Mouse (Mus musculus): ENCODE data around the gene Atp2b2. TPM values are rescaled to one million over a fixed set of nuclear protein-coding genes. Genes with fewer than 3 reads are reported as not detected.

The Atp2b2 gene
- polyA plus RNA-seq, 1 experiment from 2014 or later: 0.06 TPM

DNA sequence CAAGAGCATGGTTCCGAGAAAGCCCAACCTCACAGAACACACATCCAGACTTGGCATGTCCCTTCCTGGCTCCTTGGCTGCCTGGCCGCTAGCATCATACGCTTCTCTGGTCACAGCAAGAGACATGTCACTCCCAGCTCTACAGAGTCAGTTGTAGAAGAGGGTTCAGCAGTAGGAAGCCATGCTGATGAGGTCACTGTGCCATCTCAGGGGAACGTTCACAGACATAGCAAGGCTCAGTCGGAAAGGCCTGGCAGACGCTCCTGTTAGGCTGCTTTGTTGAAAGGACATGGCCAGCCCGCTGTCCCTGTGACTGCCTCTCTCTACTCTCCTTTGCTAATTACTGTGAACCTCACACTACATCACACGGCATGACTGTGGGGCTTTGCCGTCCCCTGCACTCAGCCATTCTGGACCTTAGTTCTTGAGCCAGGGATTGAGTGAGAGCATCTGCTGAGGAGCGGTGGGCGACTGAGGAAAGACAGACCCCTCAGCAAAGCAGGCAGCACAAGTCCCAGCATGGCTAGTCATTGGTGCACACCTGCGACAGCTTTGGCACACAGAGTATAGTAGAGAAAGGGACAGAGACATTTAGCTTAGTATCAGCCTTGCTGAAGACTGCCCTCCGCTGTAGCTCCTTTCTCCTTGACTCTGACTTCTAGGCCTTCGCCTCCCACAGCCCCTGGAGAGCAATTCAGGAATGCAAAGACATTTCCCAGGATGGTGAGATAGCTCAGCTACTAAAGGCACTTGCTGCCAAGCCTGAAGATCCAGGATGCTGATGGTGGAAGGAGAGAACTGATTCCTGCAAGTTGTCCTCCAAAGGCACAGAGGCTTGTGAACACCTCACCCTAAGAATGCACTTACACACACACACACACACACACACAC is 108.9 kb downstream of the Atp2b2 start:
- H3K27ac ChIP-seq: no peak overlapping the region
- H3K9me3 ChIP-seq: no peaks in the 10 kb centered on the region
- 64% methylated on average over 14 of the region's 14 CpGs for WGBS
- no peak for DNase-seq (ENCODE audit: low spot score)
- no peaks in the 10 kb centered on the region for H3K36me3 ChIP-seq
- H3K4me1 ChIP-seq: no peaks in the 10 kb centered on the region
- H3K4me3 ChIP-seq: no peak overlapping the region
- H3K27me3 ChIP-seq (ENCODE audit: insufficient read depth, poor library complexity, severe bottlenecking): peaks cover 11% of the 10 kb centered on the region; the same call in 1 of the 2 replicates

DNA sequence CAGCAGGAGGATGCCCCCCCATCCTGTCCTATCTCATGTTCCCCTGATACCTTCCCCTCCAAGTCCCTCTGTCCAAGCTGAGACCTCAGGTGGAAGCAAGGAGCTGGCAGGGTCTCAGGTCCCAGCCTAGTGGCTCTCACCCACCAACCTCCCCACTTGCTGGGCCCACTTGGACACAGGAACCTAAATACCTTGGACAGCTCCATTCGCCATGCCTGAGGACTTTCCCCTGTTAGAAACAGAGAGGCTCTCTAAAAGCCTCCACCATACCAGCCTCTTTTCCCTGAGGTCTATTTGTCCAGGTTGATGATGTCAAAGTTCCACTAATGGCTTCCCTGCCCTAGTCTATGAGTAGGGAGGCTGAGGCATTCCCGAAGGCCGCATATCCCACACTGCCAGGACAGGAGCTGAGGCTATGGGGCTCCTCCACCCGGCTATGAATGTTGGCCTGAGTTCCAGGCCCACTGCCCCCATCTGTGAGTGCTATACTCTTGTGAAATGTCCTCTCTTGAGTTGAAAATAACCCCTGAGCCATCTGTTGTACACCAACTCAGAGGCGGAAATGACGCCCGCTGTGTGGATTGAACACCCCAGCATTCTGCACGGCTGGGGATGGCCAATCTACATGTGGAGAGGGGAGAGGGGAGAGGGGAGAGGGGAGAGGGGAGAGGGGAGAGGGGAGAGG is 113.1 kb downstream of the Atp2b2 start:
- DNase-seq (ENCODE audit: low spot score): no peak
- H3K4me3 ChIP-seq: no peak overlapping the region
- no peaks in the 10 kb centered on the region for H3K36me3 ChIP-seq
- H3K9me3 ChIP-seq: no peaks in the 10 kb centered on the region
- H3K27me3 ChIP-seq (ENCODE audit: insufficient read depth, poor library complexity, severe bottlenecking): peaks cover 1% of the 10 kb centered on the region; the same call in 1 of the 2 replicates
- H3K4me1 ChIP-seq: no peaks in the 10 kb centered on the region
- WGBS: 84% methylated on average over 7 of the region's 8 CpGs
- H3K27ac ChIP-seq: no peak overlapping the region

DNA sequence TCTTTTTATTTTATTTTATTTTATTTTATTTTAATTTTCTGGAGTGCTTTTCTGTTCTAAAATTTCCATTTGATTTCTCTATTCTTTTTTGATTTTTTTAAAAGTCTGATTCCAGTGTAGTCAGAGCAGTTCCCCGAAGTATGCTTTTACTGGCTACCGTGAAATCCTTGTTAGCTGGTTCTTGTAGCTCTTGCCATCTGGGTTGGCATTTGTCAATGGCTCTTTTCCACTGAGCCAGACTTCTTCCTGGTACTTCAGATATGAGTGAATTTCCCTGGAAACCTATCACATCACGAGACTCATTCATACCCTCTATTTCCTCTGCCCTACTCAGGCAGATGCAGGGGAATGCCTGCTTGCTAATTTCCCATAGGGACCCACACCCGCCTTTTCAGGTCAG is 119.2 kb downstream of the Atp2b2 start:
- no peak for DNase-seq (ENCODE audit: low spot score)
- 76% methylated on average over 4 of the region's 4 CpGs for WGBS
- no peak overlapping the region for H3K4me3 ChIP-seq

DNA sequence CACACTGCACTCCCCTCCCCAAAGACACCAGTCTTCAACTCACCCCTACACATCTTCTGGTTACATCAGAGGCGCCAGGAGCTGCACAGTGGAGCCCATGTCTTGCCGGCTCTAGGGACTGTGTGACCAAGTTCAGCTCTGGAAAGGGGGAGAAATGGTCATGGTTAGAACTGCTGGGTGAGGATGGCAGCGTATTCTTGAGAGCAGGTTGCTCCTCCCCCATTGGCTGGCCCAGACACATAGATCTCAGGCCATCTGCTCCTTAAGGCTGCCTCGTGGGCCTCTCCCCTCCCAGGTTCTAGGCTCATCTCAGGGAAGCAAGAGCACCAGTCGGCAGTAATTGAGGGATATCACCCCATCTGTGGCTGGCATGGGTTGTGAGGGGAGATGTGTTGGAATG is 121.9 kb downstream of the Atp2b2 start:
- Histone ChIP-seq H3K4me3 (no peak overlapping the region), H3K27ac (no peak overlapping the region), H3K36me3 (no peaks in the 10 kb centered on the region), H3K4me1 (no peaks in the 10 kb centered on the region), H3K27me3 (ENCODE audit: insufficient read depth, poor library complexity, severe bottlenecking) (peaks cover 7% of the 10 kb centered on the region; the same call in 1 of the 2 replicates), H3K9me3 (no peaks in the 10 kb centered on the region)
- WGBS: 72% methylated on average over 5 of the region's 5 CpGs
- DNase-seq (ENCODE audit: low spot score): no peak

More for the DNA sequence above, 119.2 kb downstream of the Atp2b2 start:
- Histone ChIP-seq H3K9me3 (no peaks in the 10 kb centered on the region), H3K27me3 (ENCODE audit: insufficient read depth, poor library complexity, severe bottlenecking) (peaks cover 7% of the 10 kb centered on the region; the same call in 1 of the 2 replicates), H3K36me3 (no peaks in the 10 kb centered on the region), H3K4me1 (no peaks in the 10 kb centered on the region), H3K27ac (no peak overlapping the region)

DNA sequence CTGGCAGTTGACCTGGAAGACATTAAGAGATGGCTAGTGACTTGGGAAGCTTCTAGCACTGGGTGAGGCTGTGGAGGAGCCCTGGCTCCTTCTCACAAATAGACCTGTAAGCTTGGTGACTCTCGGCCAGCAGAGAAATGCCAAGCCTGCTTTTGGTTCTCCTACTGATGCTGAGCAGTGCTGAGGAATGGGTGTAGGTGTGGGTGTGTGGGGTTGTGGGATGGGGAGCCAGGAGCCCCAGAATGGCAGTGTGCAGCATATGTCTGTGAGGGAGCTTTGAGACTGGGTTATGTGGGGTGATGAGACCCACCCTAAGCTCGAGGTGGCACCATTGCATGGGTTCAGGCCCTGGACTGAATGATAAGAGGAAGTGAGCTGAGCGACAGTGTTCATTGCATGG is 129.7 kb downstream of the Atp2b2 start:
- Histone ChIP-seq H3K27me3 (ENCODE audit: insufficient read depth, poor library complexity, severe bottlenecking) (peaks cover 38% of the 10 kb centered on the region), H3K9me3 (no peaks in the 10 kb centered on the region), H3K4me3 (no peak overlapping the region), H3K27ac (no peak overlapping the region), H3K4me1 (no peaks in the 10 kb centered on the region), H3K36me3 (no peaks in the 10 kb centered on the region)
- whole genome bisulfite sequencing: 68% methylated on average over 3 of the region's 3 CpGs
- DNase-seq (ENCODE audit: low spot score): no peak

DNA sequence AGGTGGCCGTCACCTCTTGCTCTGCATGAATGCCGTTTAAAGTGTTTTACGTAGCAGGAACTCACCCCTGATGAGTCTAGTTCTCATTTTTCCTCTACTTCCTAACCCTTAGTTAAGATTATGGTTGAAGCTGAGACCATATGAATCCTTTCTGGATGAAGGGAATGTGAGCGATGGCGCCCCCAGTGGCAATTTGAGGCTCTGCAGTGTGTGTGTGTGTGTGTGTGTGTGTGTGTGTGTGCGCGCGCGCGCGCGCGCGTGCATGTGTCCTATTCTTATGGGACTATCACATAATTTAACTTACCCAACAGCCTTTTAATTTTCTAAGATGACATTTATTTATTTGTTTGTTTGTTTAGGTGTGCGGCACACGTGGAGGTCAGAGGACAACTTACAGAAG is 131.3 kb downstream of the Atp2b2 start:
- no peak for DNase-seq (ENCODE audit: low spot score)
- no peaks in the 10 kb centered on the region for H3K9me3 ChIP-seq
- H3K27ac ChIP-seq: no peak overlapping the region
- no peak overlapping the region for H3K4me3 ChIP-seq
- no peaks in the 10 kb centered on the region for H3K36me3 ChIP-seq
- no peaks in the 10 kb centered on the region for H3K4me1 ChIP-seq
- H3K27me3 ChIP-seq (ENCODE audit: insufficient read depth, poor library complexity, severe bottlenecking): peaks cover 44% of the 10 kb centered on the region
- WGBS: 74% methylated on average over 16 of the region's 16 CpGs

DNA sequence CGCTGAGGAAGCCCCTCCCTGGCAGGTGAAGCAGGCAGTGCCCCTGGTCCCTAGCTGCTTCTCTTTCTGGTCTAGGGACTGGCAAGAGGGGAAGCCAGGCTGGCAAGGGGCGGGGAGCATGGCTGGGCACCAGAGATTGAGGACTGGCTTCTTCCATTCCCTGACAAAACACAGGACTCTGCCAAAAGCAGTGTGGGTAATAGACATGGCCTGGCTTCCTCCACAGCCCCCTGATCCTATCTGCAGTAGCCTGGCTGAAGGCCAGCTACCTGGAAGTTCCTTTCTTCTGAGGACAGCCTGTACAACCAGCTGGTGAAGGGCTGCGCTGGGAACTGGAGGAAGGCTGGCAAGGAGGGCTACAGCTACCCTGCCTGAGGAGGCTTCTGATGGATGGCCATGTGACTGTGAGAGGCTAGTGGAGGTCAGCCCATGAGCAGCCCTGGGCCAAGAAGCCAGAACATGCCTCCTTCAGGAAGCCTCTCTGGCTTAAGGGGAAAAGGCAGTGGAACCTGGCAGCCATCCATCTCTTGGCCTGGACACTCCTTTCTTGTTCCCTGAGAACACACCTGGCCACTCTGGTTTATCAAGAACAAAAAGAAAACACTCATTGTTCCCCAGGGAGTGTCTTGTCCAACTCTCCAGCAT is 131.9 kb downstream of the Atp2b2 start:
- 84% methylated on average over 3 of the region's 3 CpGs for WGBS
- no peak for DNase-seq (ENCODE audit: low spot score)
- Histone ChIP-seq H3K4me1 (no peaks in the 10 kb centered on the region), H3K36me3 (no peaks in the 10 kb centered on the region), H3K4me3 (no peak overlapping the region), H3K9me3 (no peaks in the 10 kb centered on the region), H3K27ac (no peak overlapping the region), H3K27me3 (ENCODE audit: insufficient read depth, poor library complexity, severe bottlenecking) (peaks cover 44% of the 10 kb centered on the region)

DNA sequence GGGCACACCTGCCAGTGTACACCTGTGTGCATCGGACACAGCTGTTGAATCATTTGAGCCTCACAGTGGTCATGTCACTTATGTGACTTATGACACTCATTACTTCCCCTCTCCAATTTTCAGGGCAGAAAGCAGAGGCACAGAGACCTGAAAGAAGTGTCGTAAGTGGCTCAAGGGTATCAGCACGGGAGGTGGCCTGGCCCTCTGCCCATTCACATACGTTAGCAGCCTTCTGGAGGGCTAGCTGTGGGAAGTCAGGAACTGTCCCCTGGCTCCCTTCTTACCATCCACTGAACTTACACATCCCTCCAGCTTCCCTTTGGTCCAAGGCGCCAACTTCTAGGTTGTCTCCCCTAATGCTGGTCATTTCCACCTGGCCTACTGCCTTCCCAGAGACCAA is 132.6 kb downstream of the Atp2b2 start:
- Histone ChIP-seq H3K9me3 (no peaks in the 10 kb centered on the region), H3K4me1 (no peaks in the 10 kb centered on the region), H3K4me3 (no peak overlapping the region), H3K27ac (no peak overlapping the region), H3K36me3 (no peaks in the 10 kb centered on the region), H3K27me3 (ENCODE audit: insufficient read depth, poor library complexity, severe bottlenecking) (peaks cover 46% of the 10 kb centered on the region)
- WGBS: 73% methylated on average over 5 of the region's 5 CpGs
- no peak for DNase-seq (ENCODE audit: low spot score)

DNA sequence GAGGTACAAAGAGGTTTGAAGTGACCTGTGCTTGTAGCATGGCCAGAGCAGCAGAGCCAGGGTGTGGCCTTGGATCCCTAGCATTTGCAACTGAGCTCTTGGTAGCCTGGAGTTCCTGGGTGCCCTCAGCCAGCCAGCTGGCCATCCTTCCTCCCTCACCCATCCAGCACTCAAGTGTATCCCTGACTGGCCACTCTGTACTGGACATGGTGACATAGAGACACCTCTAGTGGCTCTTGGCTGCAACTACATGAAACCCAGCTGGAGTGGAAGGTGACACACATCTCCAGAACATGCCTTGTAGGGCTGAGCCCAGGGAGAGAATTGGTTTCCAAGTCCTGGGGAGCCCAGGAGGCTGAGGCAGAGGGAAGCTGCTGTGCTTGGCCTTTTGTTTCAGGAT is 134.3 kb downstream of the Atp2b2 start:
- Histone ChIP-seq H3K27me3 (ENCODE audit: insufficient read depth, poor library complexity, severe bottlenecking) (peaks cover 40% of the 10 kb centered on the region), H3K9me3 (no peaks in the 10 kb centered on the region), H3K4me3 (no peak overlapping the region), H3K27ac (no peak overlapping the region), H3K4me1 (no peaks in the 10 kb centered on the region), H3K36me3 (no peaks in the 10 kb centered on the region)
- no peak for DNase-seq (ENCODE audit: low spot score)

DNA sequence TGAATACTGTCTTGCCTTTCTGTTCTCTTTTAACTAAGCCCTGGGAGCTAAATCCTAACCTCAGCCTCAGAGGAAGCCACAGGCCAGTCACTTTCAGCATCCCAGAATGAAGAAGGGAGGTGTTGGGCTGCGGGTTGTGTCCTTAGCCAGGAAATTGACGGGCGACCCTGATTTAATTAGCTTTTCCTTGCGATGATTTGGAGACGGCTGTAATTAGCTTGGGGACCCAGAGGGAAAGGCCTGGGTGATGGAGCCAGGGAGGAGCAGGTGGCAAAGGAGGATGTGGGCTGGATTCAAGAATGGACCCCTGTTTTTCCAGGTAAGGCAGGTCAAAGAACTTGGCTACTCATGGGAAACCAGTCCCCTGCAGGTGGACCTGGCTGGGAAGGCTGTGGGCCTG is 138.0 kb downstream of the Atp2b2 start:
- Histone ChIP-seq H3K9me3 (no peaks in the 10 kb centered on the region), H3K27me3 (ENCODE audit: insufficient read depth, poor library complexity, severe bottlenecking) (peaks cover 24% of the 10 kb centered on the region; the same call in 1 of the 2 replicates), H3K36me3 (no peaks in the 10 kb centered on the region), H3K4me3 (no peak overlapping the region), H3K27ac (no peak overlapping the region), H3K4me1 (no peaks in the 10 kb centered on the region)
- no peak for DNase-seq (ENCODE audit: low spot score)
- 79% methylated on average over 5 of the region's 5 CpGs for WGBS

DNA sequence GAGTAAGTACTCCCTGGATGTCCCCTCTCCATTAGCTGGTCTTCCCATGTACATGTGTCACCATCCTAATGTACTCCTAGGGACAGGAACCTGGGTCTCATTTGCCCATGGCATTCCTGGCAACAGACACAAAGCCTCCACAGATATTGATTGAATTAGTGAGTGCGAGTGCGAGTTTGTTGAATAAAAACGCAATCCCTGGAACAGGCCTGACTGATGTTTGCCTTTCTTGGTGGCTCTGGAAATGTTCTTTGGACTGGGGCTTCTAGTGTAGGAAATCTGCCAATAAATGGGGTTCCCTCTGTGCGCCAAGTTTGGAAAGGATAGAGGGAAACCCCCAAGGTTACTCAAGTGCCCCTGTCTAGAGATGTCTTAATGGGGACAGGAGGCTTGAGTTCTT is 146.4 kb downstream of the Atp2b2 start:
- 86% methylated on average over 4 of the region's 4 CpGs for WGBS

DNA sequence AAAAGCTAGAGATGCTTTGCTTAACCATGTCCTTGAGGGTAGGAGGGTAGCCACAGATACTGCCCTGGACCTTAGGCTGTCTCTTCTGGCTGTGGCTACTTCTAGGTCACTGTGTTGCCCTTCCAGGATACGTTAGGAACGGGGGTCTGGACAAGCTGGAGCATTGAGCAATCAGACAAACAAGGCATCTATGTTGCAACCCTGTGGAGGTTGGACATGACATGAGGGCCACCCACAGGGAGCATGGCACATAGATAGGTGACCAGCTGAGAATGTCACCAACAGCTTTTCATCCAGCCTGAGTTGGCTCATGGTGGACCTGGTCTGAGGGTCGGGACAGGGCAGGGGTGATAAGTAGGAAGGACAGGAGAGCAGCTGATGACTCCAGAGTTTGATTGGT is 148.4 kb downstream of the Atp2b2 start:
- no peaks in the 10 kb centered on the region for H3K9me3 ChIP-seq
- 69% methylated on average over 3 of the region's 3 CpGs for WGBS
- H3K27me3 ChIP-seq (ENCODE audit: insufficient read depth, poor library complexity, severe bottlenecking): peaks cover 87% of the 10 kb centered on the region
- H3K4me1 ChIP-seq: peaks cover 7% of the 10 kb centered on the region
- DNase-seq (ENCODE audit: low spot score): no peak
- no peaks in the 10 kb centered on the region for H3K36me3 ChIP-seq
- no peak overlapping the region for H3K4me3 ChIP-seq
- no peak overlapping the region for H3K27ac ChIP-seq

More for the DNA sequence above, 146.4 kb downstream of the Atp2b2 start:
- Histone ChIP-seq H3K4me3 (no peak overlapping the region), H3K36me3 (no peaks in the 10 kb centered on the region), H3K4me1 (peaks cover 4% of the 10 kb centered on the region), H3K9me3 (no peaks in the 10 kb centered on the region), H3K27me3 (ENCODE audit: insufficient read depth, poor library complexity, severe bottlenecking) (peaks cover 76% of the 10 kb centered on the region), H3K27ac (no peak overlapping the region)
- no peak for DNase-seq (ENCODE audit: low spot score)

DNA sequence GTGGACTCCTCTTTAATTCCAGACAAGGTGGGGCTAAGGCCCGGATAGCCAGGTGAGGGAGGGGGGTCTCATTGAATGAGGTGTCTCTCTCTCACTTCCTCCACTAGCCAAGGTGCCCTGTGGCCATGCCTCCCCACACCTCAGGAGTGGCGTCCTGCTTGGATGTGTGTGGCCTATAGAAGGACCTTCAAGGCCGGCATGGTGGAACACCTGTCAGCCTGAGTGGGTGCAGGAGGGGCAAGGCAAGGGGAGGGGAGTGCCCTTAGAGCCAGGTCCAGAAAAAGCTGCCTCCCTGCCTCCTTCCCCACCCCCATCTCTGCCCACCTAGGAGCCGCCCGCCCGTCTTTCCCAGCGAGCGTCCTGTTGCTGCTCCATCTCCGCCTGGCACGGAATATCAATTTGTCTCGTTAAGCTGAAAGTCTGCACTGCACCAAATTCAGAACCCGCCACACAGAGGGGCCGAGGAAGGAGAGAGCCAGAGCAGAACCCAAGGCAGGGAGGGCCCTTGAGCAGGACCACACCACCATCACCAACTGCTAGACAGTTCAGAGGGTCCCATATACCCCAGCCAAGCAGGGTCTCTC is 150.2 kb downstream of the Atp2b2 start:
- no peak for DNase-seq (ENCODE audit: low spot score)
- Histone ChIP-seq H3K4me3 (no peak overlapping the region), H3K9me3 (no peaks in the 10 kb centered on the region), H3K4me1 (peaks cover 7% of the 10 kb centered on the region), H3K27me3 (ENCODE audit: insufficient read depth, poor library complexity, severe bottlenecking) (peaks cover 97% of the 10 kb centered on the region), H3K36me3 (no peaks in the 10 kb centered on the region), H3K27ac (no peak overlapping the region)
- WGBS: 51% methylated on average over 13 of the region's 13 CpGs

Data from heart, embryonic 10.5 days (tissue).